Mouse (Mus musculus): Measurements from ENCODE around the gene Gm9508.

- TF ChIP-seq CTCF (IDR thresholded peaks at IDR 0.05; ENCODE audit: insufficient read depth, low read depth, low read length) (no peak), POLR2A (IDR thresholded peaks at IDR 0.05; ENCODE audit: insufficient read depth, low read depth, low read length) (no peak)
Observed at GRCm38 (mm10) chr10:77666342-77666741, 30.7 kb downstream of the Gm9508 start.

Data from olfactory bulb, adult 2 months (tissue).